ENCODE assay signal across 30 mouse cellular contexts in genomic region chr3:144386446-144386845, GRCm38 (mm10).
A peak's percentile ranks its signal among the peaks of the same experiment; 100 is the strongest.
DNase-seq lines count a peak whose midpoint lies in the region; ATAC-seq and TF ChIP-seq lines count a peak whose summit lies in the region.
"Had no signal": no experiment of that assay in that cellular context is flagged by ENCODE, and none has a peak within 500 bp of the region (broad histone marks: within the 10 kb centered on the region; RNA-seq: fewer than 3 reads in every experiment).

No protein-coding gene starts in this region.

- no peak overlapping the region for H3K9ac ChIP-seq in forebrain, embryonic 15.5 days (replicated peaks)
- H3K9ac ChIP-seq in forebrain, embryonic 12.5 days: no peak overlapping the region
- no peak overlapping the region for H3K9ac ChIP-seq in liver, adult 2 months (ENCODE audit: low read depth, low read length)
- H3K9ac ChIP-seq: embryonic facial prominence, embryonic 12.5 days; embryonic facial prominence, embryonic 15.5 days; heart, embryonic 13.5 days; hindbrain, embryonic 14.5 days had no signal

- H3K9me3 ChIP-seq in forebrain, embryonic 15.5 days: no peaks in the 10 kb centered on the region
- no peaks in the 10 kb centered on the region for H3K9me3 ChIP-seq in forebrain, embryonic 12.5 days
- H3K9me3 ChIP-seq: embryonic facial prominence, embryonic 12.5 days; embryonic facial prominence, embryonic 15.5 days; G1E; heart, embryonic 10.5 days; heart, embryonic 13.5 days had no signal

- no peaks in the 10 kb centered on the region for H3K4me1 ChIP-seq in forebrain, embryonic 15.5 days
- no peaks in the 10 kb centered on the region for H3K4me1 ChIP-seq in forebrain, embryonic 12.5 days
- no peaks in the 10 kb centered on the region for H3K4me1 ChIP-seq in kidney, adult 2 months (ENCODE audit: control insufficient read depth, insufficient read depth, low read length)
- H3K4me1 ChIP-seq in liver, adult 2 months (ENCODE audit: control insufficient read depth, insufficient read depth, low read length): peaks cover 2% of the 10 kb centered on the region; the same call in 1 of the 2 replicates
- H3K4me1 ChIP-seq: heart, embryonic 13.5 days had no signal

- no peaks in the 10 kb centered on the region for H3K36me3 ChIP-seq in forebrain, embryonic 15.5 days
- H3K36me3 ChIP-seq in forebrain, embryonic 12.5 days (replicated peaks): no peaks in the 10 kb centered on the region
- H3K36me3 ChIP-seq in kidney, adult 2 months (ENCODE audit: control insufficient read depth, insufficient read depth, low read length): no peaks in the 10 kb centered on the region
- no peaks in the 10 kb centered on the region for H3K36me3 ChIP-seq in liver, adult 2 months (ENCODE audit: control insufficient read depth, insufficient read depth, low read length)
- H3K36me3 ChIP-seq: embryonic facial prominence, embryonic 12.5 days; embryonic facial prominence, embryonic 15.5 days; G1E; heart, embryonic 10.5 days; heart, embryonic 13.5 days had no signal

- H3K4me3 ChIP-seq in forebrain, embryonic 15.5 days: no peak overlapping the region
- no peak overlapping the region for H3K4me3 ChIP-seq in forebrain, embryonic 12.5 days (replicated peaks)
- H3K4me3 ChIP-seq in kidney, adult 2 months (ENCODE audit: insufficient read depth, low read depth, low read length): no peak overlapping the region
- H3K4me3 ChIP-seq in liver, adult 2 months (ENCODE audit: insufficient read depth, low read depth, low read length): no peak overlapping the region
- H3K4me3 ChIP-seq: embryonic facial prominence, embryonic 12.5 days; embryonic facial prominence, embryonic 15.5 days; heart, adult 2 months; heart, embryonic 10.5 days; heart, embryonic 13.5 days had no signal

- H3K79me2 ChIP-seq in liver, adult 2 months (ENCODE audit: control insufficient read depth, insufficient read depth, low read length): no peaks in the 10 kb centered on the region

- no peak for TF ChIP-seq CTCF in kidney, adult 2 months (conservative IDR thresholded peaks at IDR 0.05; ENCODE audit: insufficient read depth, insufficient read length, low read depth, low read length)
- no peak for TF ChIP-seq CTCF in liver, adult 2 months (IDR thresholded peaks at IDR 0.05; ENCODE audit: low read depth, low read length)

- 67% methylated on average over 4 of the region's 4 CpGs for WGBS in forebrain, embryonic 15.5 days
- WGBS in forebrain, embryonic 12.5 days: 88% methylated on average over 4 of the region's 4 CpGs
- 43% methylated on average over 4 of the region's 4 CpGs for WGBS in kidney, adult 2 months
- WGBS in liver, adult 2 months: 32% methylated on average over 4 of the region's 4 CpGs

- peak; percentile 41; the same call in 1 of the 2 replicates for ATAC-seq in forebrain, embryonic 15.5 days (replicated peaks)
- ATAC-seq in forebrain, embryonic 12.5 days (ENCODE audit: low FRiP score): no peak
- ATAC-seq: hindbrain, postnatal 0 days; inflammation-experienced regulatory T-cells, adult 6 months; Patski had no signal

- TF ChIP-seq POLR2A in kidney, adult 2 months (IDR thresholded peaks at IDR 0.05; ENCODE audit: low read depth, low read length): no peak
- TF ChIP-seq POLR2A in liver, adult 2 months (IDR thresholded peaks at IDR 0.05; ENCODE audit: extremely low read depth, insufficient read depth, low read length): no peak

- H3K27me3 ChIP-seq in forebrain, embryonic 15.5 days: peaks cover 9% of the 10 kb centered on the region; the same call in 1 of the 2 replicates
- H3K27me3 ChIP-seq in forebrain, embryonic 12.5 days: peaks cover 23% of the 10 kb centered on the region
- no peaks in the 10 kb centered on the region for H3K27me3 ChIP-seq in kidney, adult 2 months (replicated peaks; ENCODE audit: control insufficient read depth, insufficient read depth, low read length)
- H3K27me3 ChIP-seq in liver, adult 2 months (ENCODE audit: control insufficient read depth, insufficient read depth, low read length): no peaks in the 10 kb centered on the region
- H3K27me3 ChIP-seq: CH12.LX, Patski had no signal

- H3K4me2 ChIP-seq in forebrain, embryonic 15.5 days (replicated peaks): no peak overlapping the region
- H3K4me2 ChIP-seq in forebrain, embryonic 12.5 days: no peak overlapping the region
- H3K4me2 ChIP-seq: embryonic facial prominence, embryonic 12.5 days; embryonic facial prominence, embryonic 15.5 days; heart, embryonic 13.5 days; hindbrain, embryonic 14.5 days had no signal

- peak; percentile 52 for DNase-seq in kidney, adult 2 months
- no peak for DNase-seq in kidney, postnatal 25 days
- peak; percentile 50 for DNase-seq in liver, adult 2 months (ENCODE audit: extremely low read depth, low read depth, low spot score)
- DNase-seq in liver (no peak), adipocyte (ENCODE audit: low spot score) (peak; percentile 30)
- DNase-seq in right cerebral cortex, postnatal 4 days: no peak
- DNase-seq: adrenal gland, adult 2 months; adrenal gland, postnatal 14 days; B cell, adult 2 months; cerebellum, adult 11 months; cerebellum, adult 2 months; cerebellum, adult 9-11 months; cerebellum, postnatal 25 days; gastrocnemius, postnatal 10 days; gastrocnemius, postnatal 36 days; heart, adult 2 months; heart, postnatal 14 days; heart, postnatal 4 days had no signal

- H3K27ac ChIP-seq in forebrain, embryonic 15.5 days (replicated peaks): no peak overlapping the region
- no peak overlapping the region for H3K27ac ChIP-seq in forebrain, embryonic 12.5 days
- H3K27ac ChIP-seq in kidney, adult 2 months (ENCODE audit: insufficient read depth, low read depth, low read length): no peak overlapping the region
- H3K27ac ChIP-seq in liver, adult 2 months (replicated peaks; ENCODE audit: insufficient read depth, low read depth, low read length): no peak overlapping the region
- H3K27ac ChIP-seq: embryonic facial prominence, embryonic 12.5 days; embryonic facial prominence, embryonic 15.5 days; heart, adult 2 months; heart, embryonic 10.5 days; heart, embryonic 13.5 days; hindbrain, embryonic 14.5 days; hindbrain, postnatal 0 days had no signal

Comparison
In these comparisons a context has a peak if more than half of its experiments do, and no peak if none do; other contexts are left out.
1. DNase-seq: peak in kidney, adult 2 months (single experiment), liver, adult 2 months (single experiment) and adipocyte (single experiment); none in kidney, postnatal 25 days (0 of 2), liver (single experiment) and right cerebral cortex, postnatal 4 days (single experiment).